Mouse (Mus musculus): Measurements from ENCODE around the gene Lpp. TPM values are rescaled to one million over a fixed set of nuclear protein-coding genes. Genes with fewer than 3 reads are reported as not detected.
"Not testable (repeated sequence)": the region's sequence is repeated elsewhere in the genome, so short reads cannot be mapped to it uniquely, and the experiment has no call there.

Gene Lpp
- polyA plus RNA-seq, 1 experiment from 2014 or later = 45.3 TPM

DNA sequence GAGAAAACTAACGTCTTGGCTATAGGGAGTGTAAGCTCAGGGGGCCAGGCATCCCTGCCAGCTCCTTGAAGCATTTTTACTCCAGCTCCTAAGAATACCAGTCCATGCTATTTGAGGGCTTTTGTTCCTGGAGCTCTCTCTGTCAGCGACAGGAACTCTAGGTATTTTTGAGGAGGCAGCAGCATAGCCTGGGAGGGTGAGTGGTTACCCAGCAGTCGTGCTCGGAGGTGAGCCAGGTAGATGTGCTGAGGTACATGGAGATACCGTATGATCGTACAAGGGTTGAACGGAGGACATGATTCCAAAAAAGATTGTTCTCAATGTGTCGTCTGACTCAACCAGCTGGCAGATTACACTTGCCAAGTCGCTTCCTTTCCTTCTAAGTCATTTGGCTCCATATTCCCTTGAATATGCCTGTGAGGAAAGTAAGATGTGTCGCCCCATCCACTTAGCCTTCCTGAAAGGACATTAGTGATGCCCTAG lies 597.8 kb downstream of the Lpp start:
- no peaks in the 10 kb centered on the region for H3K9me3 ChIP-seq (replicated peaks)
- H3K27me3 ChIP-seq (ENCODE audit: low read depth, poor library complexity, severe bottlenecking) = no peaks in the 10 kb centered on the region
- WGBS = 93% methylated on average over 10 of the region's 10 CpGs
- DNase-seq (ENCODE audit: low spot score) = no peak
- H3K4me3 ChIP-seq = no peak overlapping the region
- no peaks in the 10 kb centered on the region for H3K36me3 ChIP-seq
- H3K27ac ChIP-seq = no peak overlapping the region
- 0 out of 2 replicates have a peak, but pooled peaks cover 3% of the 10 kb centered on the region for H3K4me1 ChIP-seq

DNA sequence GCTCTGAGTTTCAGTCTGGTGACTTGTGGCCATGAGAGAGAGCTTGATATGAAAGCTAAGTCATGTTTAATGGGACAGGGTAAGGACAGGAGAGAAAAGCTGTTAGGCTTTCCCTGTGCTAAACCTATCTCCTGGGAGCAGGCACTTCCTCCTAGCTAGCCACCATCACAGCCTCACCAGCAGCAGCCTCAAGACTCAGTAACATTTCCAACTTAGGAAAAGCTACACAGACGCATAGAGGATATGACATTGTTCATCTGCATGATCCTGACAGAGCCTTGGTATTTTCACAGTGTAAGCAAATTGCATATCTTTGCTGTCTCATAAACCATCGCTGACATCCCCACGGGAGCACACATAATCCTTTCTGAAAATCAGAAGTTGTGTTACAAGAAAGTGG lies 598.7 kb downstream of the Lpp start:
- H3K27ac ChIP-seq = no peak overlapping the region
- DNase-seq (ENCODE audit: low spot score) = no peak
- no peak overlapping the region for H3K4me3 ChIP-seq
- 0 out of 2 replicates have a peak, but pooled peaks cover 3% of the 10 kb centered on the region for H3K4me1 ChIP-seq
- H3K36me3 ChIP-seq = no peaks in the 10 kb centered on the region
- WGBS = 89% methylated on average over 3 of the region's 3 CpGs
- no peaks in the 10 kb centered on the region for H3K9me3 ChIP-seq (replicated peaks)
- H3K27me3 ChIP-seq (ENCODE audit: low read depth, poor library complexity, severe bottlenecking) = no peaks in the 10 kb centered on the region

DNA sequence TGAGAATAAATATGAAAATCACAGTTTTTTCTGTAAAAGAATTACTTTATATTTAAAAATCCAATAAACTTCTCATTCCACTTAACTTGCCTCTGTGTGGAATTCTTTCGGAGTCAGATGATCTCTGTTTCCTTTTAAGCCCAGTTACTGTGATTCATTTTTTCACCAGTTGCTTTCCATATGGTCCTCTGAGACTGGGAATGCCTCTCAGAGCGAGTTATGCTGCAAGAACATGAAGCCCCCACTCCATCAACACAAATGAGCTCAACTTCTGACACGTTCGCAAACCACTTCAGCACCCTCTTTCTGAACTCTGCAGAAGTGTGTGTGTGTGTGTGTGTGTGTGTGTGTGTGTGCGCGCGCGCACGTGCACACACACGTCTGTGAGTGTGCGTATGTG lies 599.2 kb downstream of the Lpp start:
- WGBS = 91% methylated on average over 11 of the region's 11 CpGs
- Histone ChIP-seq H3K9me3 (replicated peaks) (no peaks in the 10 kb centered on the region), H3K4me1 (0 out of 2 replicates have a peak, but pooled peaks cover 3% of the 10 kb centered on the region), H3K36me3 (no peaks in the 10 kb centered on the region), H3K27ac (no peak overlapping the region), H3K27me3 (ENCODE audit: low read depth, poor library complexity, severe bottlenecking) (no peaks in the 10 kb centered on the region), H3K4me3 (no peak overlapping the region)
- DNase-seq (ENCODE audit: low spot score) = no peak

DNA sequence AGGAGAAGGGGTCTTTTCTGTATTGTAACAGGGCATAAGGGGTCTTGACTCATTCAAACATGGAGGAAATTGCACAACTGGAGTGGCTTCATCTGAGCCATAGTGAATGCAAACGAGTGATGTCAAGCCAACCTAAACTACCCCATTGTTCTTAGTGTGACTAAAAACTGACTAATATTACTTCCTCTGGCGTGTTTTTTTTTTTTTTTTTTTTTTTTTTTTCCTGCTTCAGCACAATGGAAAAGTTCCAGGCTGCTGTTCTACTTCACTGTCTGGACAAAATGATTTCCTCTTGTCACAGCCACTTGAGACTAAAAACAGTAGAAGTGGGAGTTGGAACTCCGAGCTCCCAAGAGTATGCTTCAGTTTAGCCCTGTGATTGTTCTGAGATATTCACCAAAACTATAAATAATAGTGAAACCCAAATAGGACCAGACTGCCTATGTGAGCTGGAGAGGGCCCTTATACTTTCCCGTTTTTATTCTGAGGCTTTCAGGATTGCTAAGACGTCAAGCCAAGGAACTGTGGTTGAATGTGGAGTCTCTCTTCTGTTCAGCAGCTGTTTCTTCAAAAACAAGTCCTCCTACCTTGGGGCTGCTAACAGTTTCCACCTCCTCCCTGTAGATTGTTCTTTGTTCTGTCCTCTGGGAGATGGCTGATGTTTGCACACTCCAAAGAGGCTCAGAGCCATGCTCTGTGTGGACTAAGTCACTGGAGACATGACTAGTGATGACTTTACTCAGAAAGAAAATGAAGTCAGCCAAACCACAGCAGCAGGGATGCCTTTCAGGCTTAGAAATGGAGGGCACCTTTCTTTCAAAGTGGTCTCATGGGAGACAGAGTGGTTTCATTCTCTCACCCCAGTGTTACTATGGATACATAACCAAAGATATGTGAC lies 617.9 kb downstream of the Lpp start:
- 80% methylated on average over 5 of the region's 5 CpGs for WGBS
- no peaks in the 10 kb centered on the region for H3K36me3 ChIP-seq
- no peak overlapping the region for H3K27ac ChIP-seq

DNA sequence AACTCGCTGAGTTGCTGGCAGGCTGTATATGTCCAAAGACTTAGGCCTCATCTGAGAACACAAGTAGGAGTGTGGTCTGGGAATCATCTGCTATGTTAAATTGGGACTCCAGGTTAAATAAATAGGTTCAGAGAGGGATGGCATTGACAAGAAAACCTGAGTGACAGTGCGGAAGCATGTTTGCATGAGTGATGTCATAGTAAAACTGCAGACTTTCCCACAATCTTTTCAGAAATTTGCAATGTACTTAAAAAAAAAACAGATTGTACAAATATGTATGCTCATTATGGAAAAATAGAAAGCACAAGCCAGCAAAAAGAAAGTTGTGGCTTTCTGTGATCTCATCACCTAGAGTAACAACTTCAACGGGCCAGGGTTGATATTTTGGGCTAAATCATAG lies 619.6 kb downstream of the Lpp start:
- H3K27me3 ChIP-seq (ENCODE audit: low read depth, poor library complexity, severe bottlenecking) = no peaks in the 10 kb centered on the region
- no peak for DNase-seq (ENCODE audit: low spot score)
- WGBS = 91% methylated on average over 3 of the region's 3 CpGs
- H3K36me3 ChIP-seq = no peaks in the 10 kb centered on the region
- no peak overlapping the region for H3K27ac ChIP-seq
- no peak overlapping the region for H3K4me3 ChIP-seq
- H3K4me1 ChIP-seq = no peaks in the 10 kb centered on the region
- H3K9me3 ChIP-seq (replicated peaks) = no peaks in the 10 kb centered on the region

More for the DNA sequence above, 617.9 kb downstream of the Lpp start:
- no peak for DNase-seq (ENCODE audit: low spot score)
- Histone ChIP-seq H3K4me1 (no peaks in the 10 kb centered on the region), H3K27me3 (ENCODE audit: low read depth, poor library complexity, severe bottlenecking) (no peaks in the 10 kb centered on the region), H3K4me3 (no peak overlapping the region), H3K9me3 (replicated peaks) (no peaks in the 10 kb centered on the region)

DNA sequence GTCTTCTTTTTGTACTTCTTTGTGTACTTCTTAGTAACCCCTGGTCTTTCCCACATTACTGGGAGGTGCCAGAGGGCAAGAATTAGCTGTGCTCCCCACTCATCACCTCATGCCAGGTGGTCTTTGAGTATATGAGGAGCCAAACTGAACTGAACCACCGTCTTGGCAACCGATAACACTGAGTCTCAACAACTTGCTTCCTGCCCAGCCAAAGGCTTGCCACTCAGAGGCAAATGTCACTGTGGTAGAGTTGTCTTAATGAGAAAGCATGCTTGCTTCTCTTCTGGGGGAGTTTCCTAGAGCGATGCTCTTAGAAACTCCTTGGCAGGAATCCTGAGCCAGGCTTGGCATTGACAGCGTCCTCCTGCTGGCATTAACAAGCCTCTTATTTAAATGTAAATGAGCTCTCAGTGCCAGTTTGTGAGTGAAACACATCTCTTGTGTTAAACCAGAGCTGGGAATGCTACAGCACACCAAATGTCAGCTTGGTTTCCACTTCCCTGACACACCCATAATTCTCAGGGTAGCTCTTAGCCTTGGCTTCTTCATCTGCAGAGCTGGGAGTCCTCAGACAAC lies 623.0 kb downstream of the Lpp start:
- DNase-seq (ENCODE audit: low spot score) = no peak
- Histone ChIP-seq H3K36me3 (no peaks in the 10 kb centered on the region), H3K9me3 (replicated peaks) (no peaks in the 10 kb centered on the region), H3K4me1 (no peaks in the 10 kb centered on the region), H3K27me3 (ENCODE audit: low read depth, poor library complexity, severe bottlenecking) (no peaks in the 10 kb centered on the region), H3K4me3 (no peak overlapping the region), H3K27ac (no peak overlapping the region)
- whole genome bisulfite sequencing = 73% methylated on average over 4 of the region's 4 CpGs

DNA sequence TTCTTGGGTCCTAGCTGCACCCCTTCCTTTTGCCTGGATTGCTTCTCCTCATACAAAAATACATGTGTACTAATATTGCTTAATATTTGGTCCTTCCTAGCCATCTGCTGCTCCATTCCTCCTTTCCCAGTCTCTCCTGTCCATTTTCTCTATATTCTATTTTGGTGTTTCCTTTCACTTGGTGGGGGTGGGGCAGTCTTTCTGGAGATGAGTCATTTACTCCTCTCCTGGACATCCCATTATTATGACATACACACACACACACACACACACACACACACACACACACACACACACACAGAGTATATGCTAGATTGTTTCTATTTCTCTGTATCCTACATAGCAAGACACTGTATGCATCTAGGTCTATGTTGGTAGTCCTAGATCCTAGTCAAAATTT lies 623.7 kb downstream of the Lpp start:
- no peaks in the 10 kb centered on the region for H3K4me1 ChIP-seq
- H3K27me3 ChIP-seq (ENCODE audit: low read depth, poor library complexity, severe bottlenecking) = no peaks in the 10 kb centered on the region
- no peaks in the 10 kb centered on the region for H3K9me3 ChIP-seq (replicated peaks)
- no peaks in the 10 kb centered on the region for H3K36me3 ChIP-seq
- H3K27ac ChIP-seq = no peak overlapping the region
- DNase-seq (ENCODE audit: low spot score) = no peak
- no peak overlapping the region for H3K4me3 ChIP-seq

DNA sequence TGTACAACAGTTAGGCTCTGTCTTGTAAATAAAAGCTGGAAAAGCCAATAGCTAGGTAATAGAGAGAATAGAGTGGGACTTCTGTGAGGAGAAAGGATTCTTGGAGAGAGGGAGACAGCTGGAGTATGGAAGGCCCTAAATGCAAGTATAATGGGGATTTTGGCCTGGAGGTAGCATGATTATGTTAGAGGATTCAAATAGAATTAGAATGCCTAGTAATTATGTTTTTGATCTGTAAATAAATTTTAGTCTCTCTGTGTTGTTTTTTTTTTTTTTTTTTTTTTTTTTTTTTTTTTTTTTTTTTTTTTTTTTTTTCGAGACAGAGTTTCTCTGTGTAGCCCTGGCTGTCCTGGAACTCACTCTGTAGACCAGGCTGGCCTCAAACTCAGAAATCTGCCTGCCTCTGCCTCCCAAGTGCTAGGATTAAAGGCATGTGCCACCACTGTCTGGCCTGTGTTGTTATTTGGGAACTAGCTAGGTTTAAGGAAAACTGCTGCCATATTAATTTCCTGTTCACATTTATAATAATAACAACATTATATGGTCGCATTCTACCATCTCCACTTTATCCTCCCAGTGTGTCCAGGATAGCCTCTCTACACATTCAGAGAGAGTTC lies 628.5 kb downstream of the Lpp start:
- not testable (repeated sequence) for H3K27me3 ChIP-seq (ENCODE audit: low read depth, poor library complexity, severe bottlenecking); H3K4me3 ChIP-seq; H3K4me1 ChIP-seq; H3K9me3 ChIP-seq (replicated peaks); H3K36me3 ChIP-seq; H3K27ac ChIP-seq; DNase-seq (ENCODE audit: low spot score)
- WGBS = 68% methylated on average over 2 of the region's 2 CpGs

DNA sequence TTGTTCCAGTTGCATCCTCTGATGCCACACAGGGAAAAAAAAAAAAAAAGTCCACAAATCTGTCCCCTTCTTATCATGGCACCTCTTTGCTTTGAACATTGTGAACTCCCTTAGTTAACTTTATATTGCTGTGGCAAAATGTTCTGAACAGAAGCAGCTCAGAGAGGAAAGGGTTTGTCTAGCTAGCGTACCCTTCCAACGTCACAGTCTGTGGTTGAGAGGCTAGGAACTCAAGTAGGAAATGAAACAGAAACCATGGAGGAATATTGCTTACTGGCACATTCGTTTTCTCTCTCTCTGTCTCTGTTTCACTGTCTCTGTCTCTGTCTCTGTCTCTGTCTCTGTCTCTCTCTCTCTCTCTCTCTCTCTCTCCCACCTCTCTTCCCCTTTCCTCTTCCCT lies 631.3 kb downstream of the Lpp start:
- H3K27me3 ChIP-seq (ENCODE audit: low read depth, poor library complexity, severe bottlenecking) = no peaks in the 10 kb centered on the region
- 87% methylated on average over 3 of the region's 3 CpGs for WGBS
- no peak for DNase-seq (ENCODE audit: low spot score)
- no peak overlapping the region for H3K4me3 ChIP-seq
- peaks cover 5% of the 10 kb centered on the region for H3K4me1 ChIP-seq
- no peaks in the 10 kb centered on the region for H3K9me3 ChIP-seq (replicated peaks)
- no peak overlapping the region for H3K27ac ChIP-seq
- H3K36me3 ChIP-seq = no peaks in the 10 kb centered on the region

DNA sequence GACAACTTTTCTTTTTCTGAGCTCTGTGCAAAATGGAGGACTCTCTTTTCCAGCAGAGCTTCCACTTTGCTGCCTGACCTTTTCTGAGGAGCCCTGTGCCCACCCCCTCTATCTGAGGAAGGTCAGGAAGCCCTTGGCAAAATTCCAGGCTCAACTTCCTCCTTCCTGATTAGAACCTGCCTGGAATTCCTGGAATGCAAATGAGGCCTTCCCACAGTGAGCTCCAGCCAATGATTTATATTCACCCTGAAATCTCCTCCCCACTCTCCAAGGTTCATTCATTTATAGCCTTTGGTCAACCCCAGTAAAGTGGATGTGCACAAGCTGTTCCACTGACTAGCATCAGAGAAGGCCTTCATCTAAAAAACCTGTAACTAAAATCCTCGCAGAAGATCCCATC lies 632.9 kb downstream of the Lpp start:
- Histone ChIP-seq H3K36me3 (no peaks in the 10 kb centered on the region), H3K27me3 (ENCODE audit: low read depth, poor library complexity, severe bottlenecking) (no peaks in the 10 kb centered on the region), H3K9me3 (replicated peaks) (no peaks in the 10 kb centered on the region), H3K4me3 (no peak overlapping the region), H3K27ac (no peak overlapping the region), H3K4me1 (peaks cover 5% of the 10 kb centered on the region)
- DNase-seq (ENCODE audit: low spot score) = no peak
- WGBS = 78% methylated on average over 1 of the region's 1 CpGs

DNA sequence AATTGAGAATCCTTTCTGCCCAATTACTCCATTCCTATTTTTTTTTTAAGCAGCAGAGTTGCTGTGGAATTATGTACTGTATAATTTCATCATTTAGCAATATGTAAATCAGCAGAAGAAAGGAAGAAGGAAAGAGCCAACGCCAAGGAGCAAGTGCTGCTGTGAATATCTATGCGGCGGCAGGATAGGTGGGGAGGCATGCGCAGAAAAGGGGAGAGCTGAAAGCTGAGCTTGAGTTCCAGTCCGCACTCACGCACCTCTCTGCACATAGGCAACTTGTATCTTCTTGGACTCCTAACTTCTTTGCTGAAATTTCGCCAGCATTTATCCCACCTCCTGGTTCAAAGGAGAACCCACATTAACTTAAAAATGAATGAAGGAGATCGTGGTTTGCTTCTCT lies 636.2 kb downstream of the Lpp start:
- no peak for DNase-seq (ENCODE audit: low spot score)
- Histone ChIP-seq H3K27ac (no peak overlapping the region), H3K36me3 (no peaks in the 10 kb centered on the region), H3K4me1 (peaks cover 5% of the 10 kb centered on the region), H3K27me3 (ENCODE audit: low read depth, poor library complexity, severe bottlenecking) (no peaks in the 10 kb centered on the region), H3K9me3 (replicated peaks) (no peaks in the 10 kb centered on the region), H3K4me3 (no peak overlapping the region)
- 85% methylated on average over 8 of the region's 8 CpGs for WGBS

DNA sequence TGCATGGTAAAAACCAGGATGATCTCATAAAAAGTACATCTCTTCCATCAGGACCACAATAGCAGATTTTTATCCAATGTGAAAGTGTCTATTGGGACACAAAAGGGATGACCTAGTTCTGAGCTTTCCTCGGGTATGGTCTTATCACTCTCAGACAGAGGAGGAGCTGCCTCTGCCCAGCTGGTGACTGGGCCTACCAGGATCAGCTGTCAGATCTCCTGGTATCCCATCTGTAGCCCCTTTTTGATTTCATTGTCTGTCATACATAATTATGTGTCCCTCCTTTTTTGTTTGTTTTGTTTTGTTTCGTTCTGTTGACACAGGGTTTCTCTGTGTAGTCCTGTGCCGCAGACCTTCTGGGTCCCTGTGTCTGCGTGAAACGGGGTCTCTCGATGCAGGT lies 644.1 kb downstream of the Lpp start:
- peaks cover 14% of the 10 kb centered on the region for H3K4me1 ChIP-seq
- no peak overlapping the region for H3K27ac ChIP-seq
- H3K36me3 ChIP-seq = no peaks in the 10 kb centered on the region
- no peak for DNase-seq (ENCODE audit: low spot score)
- H3K27me3 ChIP-seq (ENCODE audit: low read depth, poor library complexity, severe bottlenecking) = no peaks in the 10 kb centered on the region
- WGBS = 92% methylated on average over 6 of the region's 6 CpGs
- H3K4me3 ChIP-seq = no peak overlapping the region
- no peaks in the 10 kb centered on the region for H3K9me3 ChIP-seq (replicated peaks)

DNA sequence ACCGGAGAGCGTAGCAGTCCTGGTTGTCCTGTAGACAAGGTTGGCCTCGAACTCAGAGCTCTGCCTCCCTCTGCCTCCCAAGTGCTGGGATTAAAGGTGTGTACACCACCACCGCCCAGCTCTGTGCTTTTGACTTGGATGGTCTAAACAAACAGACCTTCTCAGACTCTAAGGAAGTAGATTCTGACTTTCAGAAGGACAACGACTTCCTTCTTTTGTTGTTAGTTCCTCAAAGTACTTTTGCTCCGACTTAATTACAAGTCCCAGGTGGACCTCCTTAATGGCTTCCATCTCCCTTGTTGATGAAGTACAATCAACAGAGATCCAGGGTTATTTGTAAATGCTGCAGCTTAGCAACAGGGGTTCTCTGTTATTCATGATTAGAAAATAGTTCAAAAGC lies 645.2 kb downstream of the Lpp start:
- Histone ChIP-seq H3K27ac (no peak overlapping the region), H3K27me3 (ENCODE audit: low read depth, poor library complexity, severe bottlenecking) (peaks cover 1% of the 10 kb centered on the region), H3K36me3 (no peaks in the 10 kb centered on the region), H3K4me3 (no peak overlapping the region), H3K4me1 (peaks cover 16% of the 10 kb centered on the region), H3K9me3 (replicated peaks) (no peaks in the 10 kb centered on the region)
- DNase-seq (ENCODE audit: low spot score) = no peak
- WGBS = 90% methylated on average over 6 of the region's 6 CpGs

All from limb, embryonic 10.5 days (tissue).